Mouse (Mus musculus) regulatory T cell (primary cell): ENCODE data around the gene Ghitm.

Experiments
- in situ Hi-C: fragments of 300-600 bp; cut with MboI, MseI; formaldehyde crosslinking; loops from one replicate; pipeline ENCODE4 v1.15.1; 2025; ENCODE audit warnings: high pct_unique_total_duplicates

Gene Ghitm

DNA sequence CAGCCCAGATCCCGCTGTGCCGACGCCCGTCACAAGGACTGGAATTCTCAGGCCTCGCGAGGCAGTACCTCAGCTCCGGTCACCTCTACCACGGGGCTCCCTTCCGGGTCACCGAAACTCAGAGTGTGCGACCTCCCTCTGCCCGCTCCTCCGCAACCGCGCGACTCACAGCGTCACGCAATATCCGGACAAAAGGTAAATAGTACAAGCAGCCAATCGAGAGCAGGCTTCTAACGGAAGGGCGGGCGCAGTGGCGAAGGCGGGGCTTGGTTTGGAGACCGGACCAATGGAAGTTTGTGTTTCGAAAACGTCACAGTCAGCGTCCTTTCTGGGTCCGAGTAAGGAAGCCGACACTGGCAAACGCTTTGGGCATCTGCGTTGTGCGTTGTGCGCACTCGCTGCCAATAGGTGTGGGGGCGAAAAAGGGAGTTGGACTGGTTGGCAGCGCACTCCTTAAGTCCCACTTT is at the start of gene Ghitm:
Gene Ghitm, minus strand, starts transcription at position 146 of the 467 bp plus-strand sequence.
- in situ Hi-C loops, result loop anchor here (5.0 kb wide), 1 partner anchor 168 kb away; the partner anchor contains the start of gene Ccser2

GRCm38 (mm10) chr14:37184871-37185270 is 49.8 kb upstream of the Ghitm start:
- in situ Hi-C loops, result no loop called here

DNA sequence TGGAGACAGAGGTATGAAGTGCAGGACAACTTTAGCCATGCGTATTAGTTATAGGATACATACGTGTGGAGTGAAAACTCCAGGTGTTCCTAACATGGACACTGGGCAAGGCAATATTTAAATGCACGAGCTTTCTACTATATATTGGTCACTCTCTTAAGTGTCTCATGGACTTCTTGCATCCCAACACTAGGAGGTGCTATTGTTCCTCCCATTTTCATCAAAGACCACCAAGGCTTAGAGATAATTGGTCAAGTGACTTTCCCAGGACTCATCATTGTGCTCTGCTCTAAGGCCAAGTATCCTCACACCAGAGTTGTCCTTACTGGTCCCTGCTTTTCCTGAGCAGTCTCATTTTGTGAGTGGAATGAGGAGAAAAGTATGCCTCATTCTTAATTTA is 39.4 kb upstream of the Ghitm start:
- in situ Hi-C loops, result no loop called here

DNA sequence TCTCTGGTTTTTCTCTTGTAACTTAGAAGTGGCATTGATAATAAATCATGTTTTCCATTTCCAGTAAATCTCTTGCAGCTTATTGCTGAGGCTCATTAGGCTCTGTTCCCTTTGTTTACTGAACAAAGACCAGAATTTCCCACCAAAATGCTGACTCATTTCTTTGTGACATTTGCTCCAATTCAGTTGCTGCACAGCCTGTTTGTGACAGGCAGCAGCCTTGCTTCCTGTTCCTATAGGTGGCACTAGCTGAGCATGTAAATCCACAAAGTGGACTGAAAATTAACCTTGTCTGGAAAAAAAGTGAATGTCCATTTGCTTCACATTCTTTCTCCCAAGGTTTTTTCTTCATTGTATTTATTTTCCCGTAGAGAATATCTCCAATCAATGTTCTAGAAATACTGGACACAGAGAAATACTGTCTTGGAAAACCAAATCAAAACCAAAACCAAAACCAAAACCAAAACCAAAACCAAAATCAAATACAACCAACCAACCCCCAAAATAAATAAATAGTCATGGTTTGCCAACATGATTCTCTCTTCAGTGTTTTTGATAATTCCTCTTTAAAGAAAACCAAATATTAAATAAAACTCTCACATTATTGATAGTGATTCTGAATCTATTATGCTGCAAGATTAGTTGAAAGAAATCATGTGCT is 30.3 kb upstream of the Ghitm start:
- in situ Hi-C loops, result no loop called here

DNA sequence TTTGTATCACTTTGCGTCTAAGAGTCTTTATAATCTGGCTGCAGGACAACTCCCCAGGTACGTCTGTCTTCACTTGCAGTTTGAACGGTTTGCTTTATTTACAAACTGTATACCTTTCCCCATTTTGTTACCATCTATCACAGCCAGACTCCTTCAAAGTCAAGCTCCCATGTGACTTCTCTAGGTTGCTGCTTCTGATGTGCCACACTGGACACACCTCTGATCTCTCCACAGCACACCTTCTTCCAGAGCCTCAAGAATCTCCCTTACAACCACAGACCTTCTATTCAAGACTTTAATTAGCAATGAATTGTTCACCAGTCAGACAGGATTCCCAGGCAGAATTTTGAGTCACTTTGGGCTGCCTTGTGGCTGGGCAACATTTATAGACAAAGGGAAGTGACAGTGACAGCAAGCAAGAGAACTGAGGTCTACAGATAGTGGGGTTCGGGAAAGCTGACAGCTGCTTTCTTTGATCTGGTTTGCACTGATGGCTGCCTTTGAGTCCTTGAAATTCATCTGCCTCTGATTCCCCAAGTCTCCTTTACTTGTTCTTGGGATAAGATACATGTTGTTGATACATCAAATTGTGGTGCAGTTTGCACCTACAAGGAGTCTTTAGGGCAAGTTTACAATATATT is 29.4 kb upstream of the Ghitm start:
- in situ Hi-C loops, result no loop called here

DNA sequence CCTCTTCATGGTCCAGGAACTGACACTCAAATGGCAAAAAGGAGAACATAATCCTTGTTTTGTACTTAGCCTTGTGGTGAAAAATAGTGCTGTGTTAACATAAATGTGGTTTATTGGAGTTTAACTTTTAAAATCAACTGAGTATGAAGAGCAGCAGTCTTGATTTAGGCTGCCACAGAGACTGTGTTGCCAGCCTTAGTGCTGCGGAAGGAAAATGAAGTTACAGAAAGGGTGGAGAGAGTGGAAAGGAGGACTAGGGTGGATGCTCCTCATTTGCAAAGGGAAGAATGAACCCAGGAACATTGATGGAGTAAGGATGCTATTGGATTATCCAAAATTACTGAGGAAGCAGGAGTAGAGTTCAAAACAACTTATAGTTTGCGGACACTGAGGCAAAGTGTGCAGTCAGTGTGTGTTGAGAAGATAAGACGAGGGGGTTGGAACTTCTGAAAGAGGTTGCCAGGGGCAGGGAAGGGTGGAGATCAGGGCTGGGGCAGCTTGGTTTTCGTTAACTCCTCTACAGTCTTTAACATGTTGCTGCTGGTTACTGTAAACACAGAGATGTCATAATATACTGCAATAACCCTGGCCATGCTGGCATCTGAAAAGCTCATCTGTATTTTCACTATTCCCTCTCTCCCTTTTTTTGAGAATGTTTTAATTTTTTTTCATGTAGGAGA is 28.3 kb upstream of the Ghitm start:
- in situ Hi-C loops, result no loop called here

GRCm38 (mm10) chr14:37154391-37154790 is 19.3 kb upstream of the Ghitm start:
- in situ Hi-C loops, result no loop called here

- in situ Hi-C loops, result loop anchor here (5.0 kb wide), 1 partner anchor 172 kb away; the partner anchor contains the start of gene Ccser2
Observed at GRCm38 (mm10) chr14:37139051-37139710, 4.1 kb upstream of the Ghitm start.

DNA sequence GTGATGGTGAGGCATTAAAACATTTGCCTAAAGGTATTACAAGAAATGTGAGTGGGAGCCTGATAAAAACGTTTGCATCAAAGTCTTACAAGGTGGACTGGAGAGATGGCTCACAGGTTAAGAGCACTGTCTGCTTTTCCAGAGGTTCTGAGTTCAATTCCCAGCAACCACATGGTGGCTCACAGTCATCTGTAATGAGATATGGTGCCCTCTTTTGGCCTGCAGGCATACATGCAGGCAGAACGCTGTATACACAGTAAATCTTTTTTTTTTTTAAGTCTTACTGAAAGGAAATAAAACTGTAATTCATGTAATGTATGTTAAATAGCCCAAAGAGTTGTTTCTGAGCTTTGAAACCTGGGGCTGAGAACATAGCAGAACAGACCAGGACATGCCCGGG is 2.5 kb upstream of the Ghitm start:
- in situ Hi-C loops, result loop anchor here (5.0 kb wide), 1 partner anchor 170 kb away; the partner anchor contains the start of gene Ccser2

GRCm38 (mm10) chr14:37136110-37136509 is 1.0 kb upstream of the Ghitm start:
- in situ Hi-C loops, result loop anchor here (5.0 kb wide), 1 partner anchor 169 kb away; the partner anchor contains the start of gene Ccser2

- in situ Hi-C loops, result loop anchor here (5.0 kb wide), 1 partner anchor 168 kb away; the partner anchor contains the start of gene Ccser2
Observed at GRCm38 (mm10) chr14:37135671-37136070, 599 bp upstream of the Ghitm start.

DNA sequence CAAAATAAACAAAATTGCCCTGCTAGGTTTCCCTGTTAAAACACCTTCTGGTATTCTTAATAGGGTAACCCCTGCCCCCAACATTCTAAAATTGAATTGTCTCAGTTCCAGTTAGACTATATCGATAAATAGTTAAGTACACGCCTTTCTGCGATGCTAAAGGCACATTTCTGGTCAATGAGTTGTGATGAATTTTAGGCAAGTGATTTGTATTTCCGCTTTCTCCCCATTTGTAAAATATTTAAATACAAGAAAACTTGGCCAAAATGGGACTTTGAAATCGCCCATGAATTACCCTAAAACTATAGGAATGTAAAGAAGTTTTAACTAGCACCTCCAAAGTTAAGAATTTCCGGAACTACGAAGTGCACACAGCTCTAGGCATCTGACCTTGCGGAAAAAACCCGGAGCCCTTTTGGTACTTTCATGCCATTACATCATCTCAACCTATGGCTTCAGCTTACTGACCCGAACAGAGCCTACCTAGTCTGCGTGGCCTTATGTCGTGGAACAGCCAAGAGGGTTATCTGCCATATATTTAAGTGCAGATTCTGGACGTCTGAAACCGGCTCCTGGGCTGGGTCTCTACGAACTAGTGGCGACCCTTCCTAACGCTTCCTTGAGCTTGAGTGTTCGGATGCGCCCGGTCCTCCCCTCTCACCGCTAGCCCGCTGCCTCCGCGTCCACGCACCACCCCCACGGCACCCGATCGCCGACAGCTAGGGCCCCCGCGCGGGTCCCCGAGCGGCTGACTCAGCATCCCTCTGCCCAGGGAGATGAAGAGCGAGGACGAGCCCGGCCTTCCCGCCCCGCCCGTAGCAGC is 557 bp downstream of the Ghitm start:
- in situ Hi-C loops, result loop anchor here (5.0 kb wide), 1 partner anchor 167 kb away; the partner anchor contains the start of gene Ccser2

DNA sequence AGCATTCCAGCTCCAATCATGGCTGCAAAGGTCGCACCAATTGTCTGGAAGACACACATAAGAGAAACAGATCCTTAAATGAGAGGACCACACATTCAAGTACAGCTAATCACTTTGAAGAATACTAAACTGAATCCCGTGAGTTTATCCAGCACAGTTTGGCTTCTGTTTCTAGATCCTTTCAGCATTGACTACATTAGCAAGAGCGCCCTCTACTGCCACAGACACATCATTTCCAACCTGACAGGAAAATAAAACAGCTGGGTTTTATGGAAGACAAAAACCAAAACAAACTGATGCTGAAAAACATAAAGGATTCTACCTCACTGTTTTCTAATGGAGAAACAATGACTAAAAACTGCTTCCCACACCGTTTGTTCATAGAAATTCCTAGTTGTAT is 7.4 kb downstream of the Ghitm start:
- in situ Hi-C loops, result loop anchor here (5.0 kb wide), 1 partner anchor 265 kb away; no protein-coding TSS in a partner anchor

DNA sequence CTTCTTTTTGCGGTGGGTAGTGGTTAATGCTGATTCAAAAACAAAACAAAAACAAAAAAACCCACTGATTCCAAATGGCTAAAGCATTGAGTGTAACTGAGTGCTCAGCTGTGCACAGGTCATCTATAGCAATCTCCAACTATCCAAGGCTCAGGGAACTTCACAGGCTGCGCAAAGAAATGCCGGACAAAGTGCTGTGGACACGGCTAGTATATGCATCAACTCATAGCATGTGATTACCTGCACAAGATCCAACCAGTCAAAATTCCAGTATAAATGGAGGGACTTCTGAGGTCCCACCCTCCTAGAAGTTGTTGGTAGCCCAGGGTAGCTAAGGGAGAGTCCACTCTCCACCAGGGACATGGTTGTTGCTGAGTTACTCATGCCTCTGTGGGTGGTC is 15.8 kb downstream of the Ghitm start:
- in situ Hi-C loops, result no loop called here

- in situ Hi-C loops, result no loop called here
Observed at GRCm38 (mm10) chr14:37113922-37114321, 21.1 kb downstream of the Ghitm start, which contains the start of gene 2610528A11Rik. Gene 2610528A11Rik (minus strand): TSS chr14:37114022.

DNA sequence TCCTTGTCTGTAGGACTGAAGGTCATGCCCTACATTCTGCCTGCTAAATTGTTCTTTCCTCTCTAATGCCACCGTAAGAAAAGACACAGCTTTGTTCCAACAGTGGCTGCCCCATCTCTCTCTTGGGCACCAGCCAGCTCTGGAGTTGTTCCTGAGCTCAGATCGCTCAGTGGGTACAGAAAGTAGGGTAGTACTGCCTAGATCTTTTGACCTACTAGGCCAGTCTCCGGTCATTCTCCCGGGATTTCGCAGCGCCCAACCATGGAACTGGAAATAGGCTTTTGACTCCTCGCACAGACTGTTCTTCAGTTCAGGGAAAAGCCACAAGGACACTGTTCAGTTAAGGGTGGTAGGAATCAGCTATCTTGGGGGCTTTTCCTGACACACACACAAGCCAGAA is 22.1 kb downstream of the Ghitm start:
- in situ Hi-C loops, result no loop called here

- in situ Hi-C loops, result no loop called here
Observed at GRCm38 (mm10) chr14:37111371-37111770, 23.7 kb downstream of the Ghitm start.

GRCm38 (mm10) chr14:37110456-37110855 is 24.6 kb downstream of the Ghitm start:
- in situ Hi-C loops, result no loop called here

- in situ Hi-C loops, result no loop called here
Observed at GRCm38 (mm10) chr14:37109975-37110374, 25.1 kb downstream of the Ghitm start.

- in situ Hi-C loops, result no loop called here
Observed at GRCm38 (mm10) chr14:37109460-37109859, 25.6 kb downstream of the Ghitm start.

DNA sequence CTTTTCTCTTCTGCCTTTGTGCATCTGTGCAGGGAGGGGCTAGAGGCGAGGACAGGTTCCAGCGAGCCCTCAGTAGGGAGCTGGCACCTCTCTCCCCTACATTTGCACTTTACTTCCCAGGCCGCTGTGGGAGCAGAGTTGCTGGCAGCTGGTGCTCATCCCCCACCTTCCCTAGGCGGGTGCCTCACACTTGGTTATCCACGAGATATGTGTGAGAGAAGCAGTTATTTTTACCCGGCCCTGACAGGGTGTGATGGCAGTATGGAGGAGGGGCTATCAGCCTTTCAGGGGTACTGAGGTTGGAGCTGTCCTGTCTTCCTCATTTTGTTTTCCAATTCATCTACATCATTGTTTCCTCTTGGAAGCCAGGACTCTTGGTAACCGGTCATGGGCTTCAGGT is 29.2 kb downstream of the Ghitm start:
- in situ Hi-C loops, result no loop called here
